Mouse (Mus musculus) adrenal gland, postnatal 10 days (tissue): Measurements from ENCODE around the gene Appl1. TPM values are rescaled to one million over a fixed set of nuclear protein-coding genes. Genes with fewer than 3 reads are reported as not detected.
"Not testable (repeated sequence)": the region's sequence is repeated elsewhere in the genome, so short reads cannot be mapped to it uniquely, and the experiment has no call there.

Experiments
- DNase-seq: peaks from one replicate; pipeline ENCODE4 v3.0.0; 2021; ENCODE audit warnings: mixed read lengths
- total RNA-seq, 2 experiments: library from RNA; stranded (reverse); gene quantifications; 2 replicates each; pipeline ENCODE4 v1.2.3; 2021

Appl1 gene
- total RNA-seq, 2 experiments from 2014 or later = 25.8 to 32.7 TPM

DNA sequence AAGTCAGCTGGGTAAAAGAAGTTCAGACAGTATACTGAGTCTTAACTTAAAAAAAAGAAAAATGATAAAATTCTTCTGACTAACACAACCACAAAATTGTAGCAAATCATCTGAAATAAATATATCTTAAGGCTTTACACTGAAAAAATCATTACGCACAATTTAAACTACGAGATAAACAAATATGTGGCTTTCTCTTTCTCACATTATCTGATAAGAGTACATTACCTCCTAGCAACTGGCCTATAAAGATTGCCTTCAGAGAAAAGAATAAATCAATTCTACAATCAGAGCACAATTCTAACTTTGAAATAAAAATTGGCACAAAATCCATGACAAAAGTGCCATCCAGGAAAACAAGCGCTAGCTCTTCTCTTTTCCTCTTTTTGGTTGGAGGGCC lies 1.9 kb downstream of the Appl1 start:
- DNase-seq = no peak

DNA sequence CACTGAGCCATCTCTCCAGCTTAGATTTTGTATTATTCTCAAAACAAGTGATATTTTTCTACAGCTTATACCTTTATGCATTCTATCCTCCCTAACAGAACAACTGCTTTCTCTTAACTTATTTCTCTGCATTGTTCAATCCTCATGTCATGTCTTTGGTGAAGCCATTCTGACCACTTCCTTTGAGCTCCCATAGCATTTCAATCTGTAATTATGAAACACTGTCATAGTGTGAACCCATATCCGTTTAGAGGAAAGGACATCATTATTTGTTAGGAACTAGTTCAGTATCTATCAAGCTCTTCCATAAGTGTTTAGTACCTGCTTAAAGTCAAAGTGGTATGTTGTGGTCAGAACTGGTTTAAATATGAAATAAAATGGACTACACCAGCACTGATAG lies 10.5 kb downstream of the Appl1 start:
- no peak for DNase-seq

DNA sequence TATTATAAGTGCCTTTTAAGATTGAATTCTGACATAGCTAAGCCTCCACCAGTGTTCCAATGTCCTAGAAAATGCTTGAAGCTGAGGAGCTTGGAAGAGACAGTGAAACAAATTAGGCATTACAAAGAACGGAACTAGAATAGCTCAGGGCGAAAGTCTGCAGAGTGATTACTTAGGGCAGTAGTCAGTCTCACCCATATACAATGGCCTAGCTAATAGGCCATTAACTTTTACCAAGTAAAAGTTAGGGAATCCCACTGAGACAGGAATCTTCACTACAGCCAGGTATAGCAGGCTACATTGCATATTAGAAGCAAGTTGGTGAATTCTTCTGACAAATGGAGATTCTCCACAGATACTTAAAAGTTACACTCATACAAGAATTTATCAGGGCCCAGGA lies 14.9 kb downstream of the Appl1 start:
- not testable (repeated sequence) for DNase-seq

DNA sequence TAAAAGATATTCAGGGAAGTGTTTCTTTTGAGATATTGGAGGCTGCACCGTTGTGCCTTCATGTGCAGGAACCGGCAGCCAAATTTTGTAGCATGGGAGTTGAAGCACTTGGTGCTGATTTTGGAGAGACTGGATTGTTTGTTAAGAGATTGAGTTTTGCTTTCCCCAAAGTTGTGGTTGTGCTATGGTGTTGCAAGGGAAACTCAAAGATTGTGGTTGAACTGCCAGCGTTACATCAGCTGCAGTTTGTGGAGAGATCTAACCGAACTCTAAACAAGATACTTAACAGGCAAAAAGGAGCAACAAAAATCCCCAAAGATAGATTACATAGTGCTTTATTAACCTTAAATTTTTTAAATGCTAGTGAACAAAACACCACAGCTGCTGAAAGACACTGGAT lies 35.5 kb downstream of the Appl1 start:
- DNase-seq = no peak

DNA sequence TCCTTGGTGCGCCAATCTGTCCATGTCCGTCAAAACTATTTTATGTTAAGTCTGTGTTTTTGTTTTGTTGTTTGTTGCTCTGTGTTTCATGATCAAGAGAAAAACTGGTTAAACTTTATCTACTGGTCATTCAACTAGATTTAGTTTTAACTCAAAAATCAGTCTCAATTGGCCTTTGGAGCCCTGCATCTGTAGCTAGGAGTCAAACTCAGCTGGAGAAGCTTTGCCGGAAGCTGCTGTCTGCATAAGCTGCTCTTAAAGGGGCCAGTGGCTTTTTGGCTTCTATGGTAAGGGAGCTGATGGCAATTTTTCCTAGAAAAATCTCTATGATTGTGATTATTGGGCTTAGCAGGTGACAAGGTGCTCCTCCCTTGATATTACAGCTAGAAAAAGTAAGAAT lies 36.1 kb downstream of the Appl1 start:
- no peak for DNase-seq

DNA sequence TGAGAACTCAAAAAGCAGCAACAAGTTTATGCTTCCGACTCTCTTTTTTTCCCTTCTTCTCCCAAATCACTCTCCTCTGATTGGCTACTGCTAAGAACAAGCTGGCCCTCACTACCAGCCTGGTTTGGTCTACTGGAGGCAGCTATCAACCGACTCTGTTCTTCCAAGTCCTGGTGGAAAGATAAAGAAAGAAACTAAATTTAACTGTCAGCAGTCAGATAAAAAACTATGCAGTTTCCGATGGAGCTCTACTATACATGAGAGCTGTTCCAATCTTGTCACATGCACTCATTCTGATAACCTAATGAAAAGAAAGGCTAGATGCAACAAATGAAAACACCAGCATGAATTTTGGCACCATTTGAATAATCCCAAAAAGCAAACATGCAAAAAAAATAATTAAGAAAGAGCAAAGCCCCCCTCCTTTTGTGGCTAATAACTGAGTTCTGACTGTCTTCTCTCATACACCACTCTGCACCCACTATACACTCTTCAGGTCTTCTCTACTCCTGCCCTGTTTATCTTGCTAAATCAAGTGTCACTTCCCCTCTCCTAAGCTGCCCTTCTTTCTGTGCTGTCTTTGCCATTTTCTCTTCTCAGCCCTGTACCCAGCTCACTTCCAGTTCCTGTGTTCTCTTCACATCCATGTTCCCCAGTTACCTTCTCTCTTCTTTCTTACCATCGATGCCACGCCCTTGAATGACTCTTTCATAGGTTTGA lies 47.2 kb downstream of the Appl1 start:
- DNase-seq = no peak

DNA sequence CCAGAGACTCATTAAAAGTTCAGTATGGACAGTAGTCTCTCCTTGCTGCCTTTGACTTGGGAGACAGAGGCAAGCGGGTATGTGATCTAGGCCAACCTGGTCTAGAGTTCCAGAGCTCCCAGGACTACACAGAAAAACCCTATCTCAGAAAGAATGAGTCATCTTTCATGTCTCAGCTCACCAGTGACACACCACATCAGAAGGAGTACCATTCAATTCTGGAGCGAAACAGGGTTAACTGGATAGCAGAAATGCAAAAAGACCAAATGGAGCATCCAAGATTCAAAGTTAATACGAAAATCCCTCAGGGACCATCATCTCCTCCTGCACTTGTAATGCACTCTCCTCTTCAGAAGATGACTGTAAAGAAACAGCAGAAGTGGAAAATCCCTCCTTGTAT lies 51.7 kb downstream of the Appl1 start:
- no peak for DNase-seq

DNA sequence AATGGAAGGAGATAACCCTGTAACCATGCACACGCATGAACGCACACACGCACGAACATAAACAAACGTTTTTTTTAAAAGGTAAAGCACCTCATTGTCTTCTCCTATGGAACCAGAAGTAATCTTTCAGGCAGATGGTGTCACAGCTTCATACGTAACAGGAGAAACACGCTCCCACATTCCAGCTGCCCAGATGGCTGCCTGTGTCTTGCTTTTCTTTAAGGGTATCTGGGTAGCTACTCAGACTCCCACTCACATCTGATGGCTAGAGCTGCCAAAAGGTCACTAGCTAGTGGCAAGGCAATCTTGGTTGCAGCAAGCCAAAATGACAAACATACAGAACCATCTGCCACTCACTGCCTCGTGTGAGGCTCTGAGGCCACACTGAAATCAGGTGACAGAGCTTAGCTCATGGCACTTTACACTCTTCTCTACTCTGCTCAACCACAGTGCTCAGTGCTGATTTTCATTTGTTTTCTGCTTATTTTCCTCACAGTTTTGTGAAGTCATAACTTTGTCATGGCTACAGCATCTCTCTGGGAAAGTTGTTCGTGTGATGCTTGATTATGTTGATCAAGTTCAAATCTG lies 57.3 kb downstream of the Appl1 start:
- no peak for DNase-seq

DNA sequence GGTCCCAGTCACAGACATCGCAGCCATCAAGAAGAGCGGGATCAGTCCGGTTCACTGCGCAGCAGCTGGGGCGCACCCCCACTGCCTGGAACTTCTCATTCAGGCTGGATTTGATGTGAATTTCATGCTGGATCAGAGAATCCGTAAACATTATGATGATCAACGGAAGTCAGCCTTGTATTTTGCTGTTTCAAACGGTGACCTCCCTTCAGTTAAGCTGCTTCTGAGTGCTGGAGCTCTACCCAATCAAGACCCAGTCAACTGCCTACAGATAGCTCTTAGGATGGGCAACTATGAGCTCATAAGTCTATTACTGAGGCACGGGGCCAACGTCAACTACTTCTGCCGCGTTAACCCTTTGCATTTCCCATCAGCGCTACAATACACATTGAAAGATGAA lies 59.2 kb downstream of the Appl1 start:
- no peak for DNase-seq

DNA sequence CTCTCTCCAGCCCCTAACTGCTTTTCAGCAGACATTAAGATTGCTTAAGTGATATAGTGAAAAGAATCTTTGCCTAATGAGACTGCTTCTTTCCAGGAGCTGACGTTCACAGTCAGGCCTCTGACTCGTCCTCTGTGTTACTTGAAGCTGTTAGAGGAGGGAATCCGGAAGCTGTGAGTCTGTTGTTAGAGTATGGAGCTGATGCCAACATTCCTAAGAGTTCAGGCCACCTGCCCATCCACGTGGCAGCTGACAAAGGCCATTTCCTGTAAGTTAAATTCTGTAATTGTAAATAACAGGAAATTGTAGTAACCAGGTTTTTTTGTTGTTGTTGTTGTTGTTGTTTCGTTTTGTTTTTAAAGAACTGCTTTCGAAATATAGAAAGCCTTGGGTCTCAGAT lies 59.8 kb downstream of the Appl1 start:
- DNase-seq = no peak

DNA sequence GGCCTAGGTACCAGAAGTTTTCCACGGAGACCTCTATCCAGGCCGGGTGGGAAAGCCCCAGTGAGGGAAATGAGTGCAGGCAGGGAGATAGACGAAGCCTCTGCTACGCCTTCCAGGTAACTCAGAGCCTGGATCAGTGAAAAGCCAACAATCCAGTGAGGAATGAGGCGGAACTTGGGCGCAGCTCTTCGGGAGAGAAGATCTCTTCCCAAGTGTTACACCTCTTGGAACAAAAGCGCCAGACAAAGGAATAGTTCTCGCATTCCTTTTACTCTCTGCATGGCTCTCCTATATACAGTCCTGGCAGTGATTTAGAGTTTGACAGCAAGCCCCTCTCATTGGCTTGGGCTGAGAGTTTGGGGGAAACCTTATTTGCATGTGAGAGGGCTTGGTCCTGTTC lies 60.6 kb downstream of the Appl1 start:
- DNase-seq = not testable (repeated sequence)

DNA sequence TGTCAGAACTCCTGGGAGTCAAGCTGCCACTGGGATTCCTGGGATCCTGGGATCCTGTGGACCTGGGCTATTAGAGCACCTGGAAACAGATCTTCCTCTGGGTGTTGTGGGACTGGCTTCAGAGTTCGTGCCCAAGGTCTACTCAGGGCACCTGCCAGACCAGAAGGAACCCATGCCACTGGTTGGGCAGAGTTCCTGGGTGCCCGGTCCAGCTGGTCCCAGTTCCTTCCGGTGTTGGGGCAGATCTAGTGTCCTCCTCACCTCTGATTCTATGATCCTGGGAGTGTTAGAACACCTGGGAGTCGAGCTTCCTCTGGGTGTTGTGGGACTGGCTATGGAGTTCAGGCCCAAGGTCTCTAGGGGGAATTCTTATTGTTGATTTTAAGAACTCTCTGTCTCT lies 63.6 kb downstream of the Appl1 start:
- no peak for DNase-seq

DNA sequence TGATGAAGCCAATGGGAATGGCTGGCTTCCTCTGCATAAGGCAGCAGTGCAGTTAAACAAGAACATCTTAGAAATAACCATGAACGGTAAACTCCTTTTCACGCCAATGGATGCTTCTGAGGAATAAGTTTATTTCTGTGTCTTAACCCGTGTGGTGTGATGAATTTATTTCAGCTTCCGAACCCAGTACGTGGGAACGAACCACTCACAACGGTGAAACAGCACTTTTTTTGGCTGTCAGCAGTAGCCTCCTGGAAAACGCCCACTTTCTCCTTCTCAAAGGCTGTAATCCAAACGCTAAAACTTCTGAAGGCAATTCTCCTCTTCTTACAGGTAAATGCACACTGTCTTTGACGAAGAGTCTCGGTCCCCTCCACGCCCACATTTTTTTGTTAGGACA lies 70.1 kb downstream of the Appl1 start:
- no peak for DNase-seq

DNA sequence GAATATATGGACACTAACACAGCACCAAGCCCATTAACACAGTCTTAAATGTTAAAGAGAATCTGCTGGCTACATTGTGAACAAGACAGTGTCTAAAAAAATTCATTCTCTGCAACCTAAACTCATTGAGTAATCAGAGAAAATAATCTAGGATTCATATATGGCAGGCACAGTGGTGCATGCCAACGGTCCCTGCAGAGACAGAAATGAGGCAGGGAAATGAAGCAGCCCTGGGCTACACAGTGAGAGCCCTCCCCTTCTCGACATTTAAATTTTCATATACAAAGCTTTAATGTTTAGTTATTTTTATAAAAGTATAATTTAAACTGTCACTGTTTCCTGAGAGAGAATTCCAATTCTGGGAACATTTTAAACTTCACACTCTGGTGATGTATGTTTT lies 71.5 kb downstream of the Appl1 start:
- no peak for DNase-seq

DNA sequence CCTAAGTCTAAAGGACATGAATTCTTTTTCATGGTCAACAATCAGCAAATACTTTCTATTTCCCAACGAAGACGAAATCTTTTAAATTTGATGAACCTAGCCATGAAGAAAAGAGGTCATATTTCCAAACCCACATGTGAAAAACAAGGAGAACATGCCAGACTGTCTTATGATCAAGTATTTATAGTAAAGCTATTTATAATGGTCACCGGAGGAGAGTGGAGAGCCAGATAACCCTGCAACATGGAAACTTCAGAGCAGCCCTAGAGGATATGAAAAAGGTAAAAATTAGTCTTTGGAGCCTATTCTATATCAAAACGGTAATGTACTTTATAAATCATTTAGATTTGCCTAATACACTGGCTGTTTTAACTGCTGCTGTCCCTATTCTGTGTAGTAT lies 76.6 kb downstream of the Appl1 start, which contains the start of gene Asb14:
Asb14 (plus strand) TSS at position 166 of the 400 bp plus-strand sequence.
- no peak for DNase-seq

DNA sequence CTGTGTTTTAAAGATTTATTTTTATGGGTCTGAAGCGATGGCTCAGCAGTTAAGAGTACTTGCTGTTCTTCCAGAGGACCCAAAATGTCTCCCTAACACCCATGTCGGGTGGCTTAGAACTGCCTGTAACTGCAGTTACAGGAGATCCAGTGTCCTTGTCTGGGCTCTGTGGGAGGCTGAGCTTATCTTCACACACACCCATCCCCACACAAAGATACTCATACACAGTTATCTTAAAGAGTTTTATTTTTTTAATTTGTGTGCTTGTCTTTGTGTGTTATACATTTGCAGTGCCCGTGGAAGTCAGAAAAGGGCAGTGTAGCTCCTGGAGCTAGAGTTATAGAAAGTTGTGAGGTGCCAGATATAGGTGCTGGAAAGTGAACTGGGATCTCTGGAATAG lies 80.3 kb downstream of the Appl1 start:
- no peak for DNase-seq

DNA sequence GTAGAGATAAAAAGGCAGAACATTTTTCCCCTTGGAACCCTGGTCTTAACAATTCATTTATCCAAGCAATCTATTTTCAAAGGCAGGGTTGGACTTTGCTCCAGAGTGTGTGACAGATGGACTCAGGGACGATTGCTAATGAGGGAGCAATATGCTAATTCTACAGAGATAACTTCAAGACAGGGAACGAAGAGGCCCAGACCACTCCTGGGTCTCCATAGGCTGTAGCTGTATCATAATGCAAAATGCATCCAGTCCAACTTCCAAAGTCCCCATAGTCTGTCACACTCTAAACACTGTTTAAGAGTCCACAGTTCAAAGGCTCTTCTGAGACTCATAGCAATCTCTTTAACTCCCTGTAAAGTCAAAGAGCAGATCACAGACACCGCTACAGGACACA lies 83.8 kb downstream of the Appl1 start:
- no peak for DNase-seq

DNA sequence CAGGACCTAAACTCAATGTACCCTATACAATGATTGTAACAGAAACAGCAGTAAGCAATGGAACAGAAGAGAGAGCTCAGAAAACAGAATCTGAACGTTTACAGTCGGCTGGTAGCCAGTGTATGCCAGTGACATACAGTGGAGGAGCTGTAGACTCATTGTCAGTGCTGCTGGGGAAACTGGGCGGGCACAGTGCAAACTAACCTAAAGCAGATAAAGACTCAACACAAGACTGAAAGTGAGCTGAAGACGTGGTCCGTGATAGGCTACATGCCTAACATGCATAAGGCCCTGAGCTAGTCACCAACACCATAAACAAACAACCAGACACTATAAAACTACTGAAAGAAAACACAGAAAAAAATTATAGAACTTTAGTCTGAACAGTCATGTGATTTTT lies 89.3 kb downstream of the Appl1 start:
- DNase-seq = no peak

DNA sequence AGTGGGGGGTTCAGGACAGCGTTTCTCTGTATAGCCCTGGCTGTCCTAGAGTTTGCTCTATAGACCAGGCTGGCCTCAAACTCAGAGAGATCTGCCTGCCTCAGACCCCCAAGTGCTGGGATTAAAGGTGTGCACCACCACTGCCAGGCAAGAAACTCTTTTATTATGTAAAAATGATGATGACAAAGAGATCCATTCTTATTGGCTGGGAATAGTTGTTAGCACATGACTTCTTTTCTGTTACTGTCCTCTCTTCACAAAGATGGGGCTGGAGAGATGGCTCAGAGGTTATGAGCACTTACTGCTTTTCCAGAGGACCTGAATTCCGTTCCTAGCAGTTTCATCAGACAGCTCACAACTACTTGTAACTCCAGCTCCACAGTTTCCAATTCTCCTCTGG lies 91.1 kb downstream of the Appl1 start:
- no peak for DNase-seq

DNA sequence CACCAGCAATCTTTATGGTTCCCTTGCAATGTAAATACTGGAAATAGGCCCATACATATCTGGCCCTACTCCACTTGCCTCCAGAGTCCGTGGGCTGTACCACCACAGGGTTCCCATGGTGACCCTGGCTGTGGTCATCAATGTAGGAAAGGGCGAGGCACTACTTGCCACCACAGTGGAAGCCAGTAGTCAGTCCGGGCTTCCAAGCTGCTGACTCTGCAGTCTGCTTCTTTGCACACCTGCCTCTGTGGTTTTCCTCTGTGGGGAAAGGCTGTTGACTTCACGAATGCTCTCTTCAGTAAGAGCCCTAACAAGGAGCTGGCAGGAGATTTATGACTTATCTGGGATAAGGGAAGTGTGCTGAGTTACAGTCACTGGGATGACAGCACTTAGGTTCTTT lies 92.3 kb downstream of the Appl1 start:
- DNase-seq = no peak
